Mouse (Mus musculus) heart, postnatal 0 days (tissue): ENCODE measurements around the gene Schip1.

Experiments
- CTCF ChIP-seq: IDR thresholded peaks from 2 replicates; pipeline ENCODE4 v1.5.1; 2016; ENCODE audit warnings: antibody characterized with exemption, control low read depth, low read depth
- EP300 ChIP-seq: IDR thresholded peaks from 2 replicates; pipeline ENCODE4 v1.6.1; 2016; ENCODE audit warnings: antibody characterized with exemption, low read depth

DNA sequence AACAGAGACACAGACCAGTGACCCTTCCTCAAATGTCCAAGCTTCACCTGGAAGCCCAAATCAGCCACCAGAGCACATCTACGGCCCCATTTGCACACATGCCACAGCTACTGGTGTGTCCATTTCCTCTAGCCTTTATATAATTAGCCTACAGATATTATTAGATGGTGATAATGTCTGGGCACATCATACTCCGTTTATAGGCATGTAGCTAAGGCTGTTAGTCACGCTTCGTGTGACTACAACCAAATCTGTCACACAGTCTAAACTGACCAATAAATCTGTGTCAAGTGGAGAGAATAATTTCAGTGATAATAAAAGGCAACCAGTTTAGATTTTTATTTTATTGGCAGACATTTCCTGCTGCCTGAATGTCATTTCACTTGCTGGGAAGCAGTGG is 338.7 kb downstream of the Schip1 start:
- no peak for TF ChIP-seq CTCF
- TF ChIP-seq EP300 = no peak
